Mouse (Mus musculus) lung, postnatal 0 days (tissue): ENCODE measurements around the gene Ssh1. TPM values are rescaled to one million over a fixed set of nuclear protein-coding genes. Genes with fewer than 3 reads are reported as not detected.

Experiments
- ATAC-seq: fragments of 200-750 bp; cut with Nextera tagmentation; 2 replicates; pipeline ENCODE4 v1.8.0; 2017; ENCODE audit warnings: moderate library complexity
- DNase-seq: peaks from one replicate; pipeline ENCODE4 v3.0.0-alpha.2; 2016; ENCODE audit warnings: low spot score
- H3K27ac ChIP-seq: fragments of 300-500 bp; sonication (generic); 2 replicates; pipeline ENCODE4 v1.5.1; 2014; ENCODE audit warnings: antibody characterized with exemption, mild to moderate bottlenecking, low read length, mixed read lengths
- H3K27me3 ChIP-seq: fragments of 300-500 bp; sonication (generic); replicated peaks from 2 replicates; pipeline ENCODE4 v1.6.1; 2014; ENCODE audit warnings: low read length, mixed read lengths; ENCODE audit not compliant: insufficient read depth
- H3K36me3 ChIP-seq: fragments of 300-500 bp; sonication (generic); 2 replicates; pipeline ENCODE4 v1.6.1; 2014; ENCODE audit warnings: low read length, mixed read lengths; ENCODE audit not compliant: insufficient read depth
- H3K4me1 ChIP-seq: fragments of 300-500 bp; sonication (generic); 2 replicates; pipeline ENCODE4 v1.6.1; 2014; ENCODE audit warnings: antibody characterized with exemption, low read depth, low read length, mixed read lengths; ENCODE audit not compliant: insufficient read depth
- H3K4me2 ChIP-seq: fragments of 300-500 bp; sonication (generic); replicated peaks from 2 replicates; pipeline ENCODE4 v1.6.1; 2014; ENCODE audit warnings: low read depth, mild to moderate bottlenecking, low read length, moderate library complexity, mixed read lengths
- H3K4me3 ChIP-seq: fragments of 300-500 bp; sonication (generic); 2 replicates; pipeline ENCODE4 v1.5.1; 2014; ENCODE audit warnings: low read depth, low read length
- H3K9ac ChIP-seq: fragments of 300-500 bp; sonication (generic); replicated peaks from 2 replicates; pipeline ENCODE4 v1.6.1; 2014; ENCODE audit warnings: low read depth, mild to moderate bottlenecking
- H3K9me3 ChIP-seq: fragments of 300-500 bp; sonication (generic); 2 replicates; pipeline ENCODE4 v1.6.1; 2016; ENCODE audit warnings: low read length, mixed read lengths
- CTCF ChIP-seq: IDR thresholded peaks from 2 replicates; pipeline ENCODE4 v1.5.1; 2016; ENCODE audit warnings: antibody characterized with exemption, mild to moderate bottlenecking
- EP300 ChIP-seq: IDR thresholded peaks from 2 replicates; pipeline ENCODE4 v1.6.1; 2016; ENCODE audit warnings: antibody characterized with exemption, mild to moderate bottlenecking, control low read depth
- WGBS: fragments of 180-500 bp; shearing (Covaris S2); extraction: QIAGEN DNeasy Blood & Tissue Kit; methylation state at CpG from one replicate; pipeline ENCODE4 v1.1.7; 2014; 5-methylcytosine and 5-hydroxymethylcytosine counted together
- polyA plus RNA-seq: library from polyadenylated mRNA; unstranded; fragments of >200 nt; fragmentation: Nextera tagmentation; extraction: Ambion mirVana; gene quantifications from 2 replicates; pipeline ENCODE4 v1.2.1, GENCODE M21; 2015

The Ssh1 gene
- polyA plus RNA-seq, 1 experiment from 2014 or later, result 13.2 TPM

- H3K4me1 ChIP-seq, result peaks cover 15% of the 10 kb centered on the region; the same call in 1 of the 2 replicates
- H3K4me2 ChIP-seq, result no peak overlapping the region
- no peaks in the 10 kb centered on the region for H3K27me3 ChIP-seq
- ATAC-seq (peak; percentile 72), DNase-seq (peak; percentile 63)
- WGBS, result 13% methylated on average over 18 of the region's 19 CpGs
- H3K36me3 ChIP-seq, result no peaks in the 10 kb centered on the region
- no peaks in the 10 kb centered on the region for H3K9me3 ChIP-seq
- no peak overlapping the region for H3K9ac ChIP-seq
- TF ChIP-seq CTCF (no peak), EP300 (no peak)
- no peak overlapping the region for H3K4me3 ChIP-seq
- H3K27ac ChIP-seq, result peak overlapping the region; percentile 29
These were observed 104.3 kb downstream of the Ssh1 start for GRCm38 (mm10) chr5:113889181-113889906.

- Histone ChIP-seq H3K9me3 (no peaks in the 10 kb centered on the region), H3K27me3 (no peaks in the 10 kb centered on the region), H3K4me2 (no peak overlapping the region), H3K36me3 (no peaks in the 10 kb centered on the region), H3K4me3 (no peak overlapping the region), H3K9ac (no peak overlapping the region), H3K4me1 (peaks cover 17% of the 10 kb centered on the region; the same call in 1 of the 2 replicates), H3K27ac (peak overlapping the region; percentile 29; the same call in 1 of the 2 replicates)
- WGBS, result 84% methylated on average over 5 of the region's 5 CpGs
- no peak for DNase-seq
- ATAC-seq, result no peak
- no peak for TF ChIP-seq EP300
- no peak for TF ChIP-seq CTCF
These were observed 105.4 kb downstream of the Ssh1 start for GRCm38 (mm10) chr5:113888186-113888795.

GRCm38 (mm10) chr5:113887132-113887531 lies 106.6 kb downstream of the Ssh1 start:
- WGBS, result 12% methylated on average over 11 of the region's 11 CpGs
- Histone ChIP-seq H3K4me3 (no peak overlapping the region), H3K9ac (no peak overlapping the region), H3K27me3 (no peaks in the 10 kb centered on the region), H3K4me2 (no peak overlapping the region), H3K27ac (no peak overlapping the region), H3K36me3 (no peaks in the 10 kb centered on the region), H3K4me1 (peaks cover 26% of the 10 kb centered on the region; the same call in 1 of the 2 replicates), H3K9me3 (no peaks in the 10 kb centered on the region)
- peak; percentile 43 for ATAC-seq
- peak; percentile 74 for DNase-seq
- TF ChIP-seq EP300 (no peak), CTCF (no peak)

Other genes with a start within 250 kb of the Ssh1 start
- gene Sart3, start 221.4 kb downstream of the Ssh1 start, polyA plus RNA-seq, result 12.8 and 16.9 TPM in 2 replicates
- 197 and 225 TPM in 2 replicates for gene Iscu, start 221.1 kb downstream of the Ssh1 start, polyA plus RNA-seq
- 107 and 110 TPM in 2 replicates for gene Tmem119, start 193.4 kb downstream of the Ssh1 start, polyA plus RNA-seq
- gene Selplg, start 161.2 kb downstream of the Ssh1 start, polyA plus RNA-seq, result 14.6 and 15.1 TPM in 2 replicates
- gene Coro1c, start 85.1 kb downstream of the Ssh1 start, polyA plus RNA-seq, result 102 and 115 TPM in 2 replicates
- gene Dao, start 9.8 kb upstream of the Ssh1 start, polyA plus RNA-seq, result not detected in 2 replicates
- 8.3 and 8.7 TPM in 2 replicates for gene Usp30, start 71.6 kb upstream of the Ssh1 start, polyA plus RNA-seq
- gene Svop, start 97.7 kb upstream of the Ssh1 start, polyA plus RNA-seq, result not detected in 2 replicates
- 4.1 and 4.3 TPM in 2 replicates for gene Alkbh2, start 134.3 kb upstream of the Ssh1 start, polyA plus RNA-seq
- 4.5 and 5.5 TPM in 2 replicates for gene Ung, start 136.5 kb upstream of the Ssh1 start, polyA plus RNA-seq
- 0.54 and 1.3 TPM in 2 replicates for gene Acacb, start 152.6 kb upstream of the Ssh1 start, polyA plus RNA-seq